Mouse (Mus musculus) fat pad, adult 2 months (tissue): ENCODE data around the gene Lman1l.

Experiments
- DNase-seq: peaks from one replicate; pipeline ENCODE4 v3.0.0-alpha.2; 2011; ENCODE audit warnings: low read depth, low spot score; ENCODE audit errors: extremely low read depth

The Lman1l gene

GRCm38 (mm10) chr9:57625674-57626500 lies 5.3 kb upstream of the Lman1l start:
- no peak for DNase-seq

GRCm38 (mm10) chr9:57624295-57624694 lies 3.7 kb upstream of the Lman1l start:
- DNase-seq, result no peak

GRCm38 (mm10) chr9:57618854-57619253 lies 1.7 kb downstream of the Lman1l start:
- DNase-seq, result no peak

GRCm38 (mm10) chr9:57617556-57618169 lies 2.9 kb downstream of the Lman1l start:
- no peak for DNase-seq

GRCm38 (mm10) chr9:57614786-57615185 lies 5.8 kb downstream of the Lman1l start:
- DNase-seq, result peak; percentile 55

GRCm38 (mm10) chr9:57613975-57614374 lies 6.6 kb downstream of the Lman1l start:
- DNase-seq, result no peak

- DNase-seq, result no peak
These were observed 8.0 kb downstream of the Lman1l start for GRCm38 (mm10) chr9:57612587-57612986.

GRCm38 (mm10) chr9:57610359-57610826 lies 10.2 kb downstream of the Lman1l start:
- peak; percentile 97 for DNase-seq

GRCm38 (mm10) chr9:57609803-57610202 lies 10.8 kb downstream of the Lman1l start:
- DNase-seq, result no peak

GRCm38 (mm10) chr9:57606139-57606851 lies 14.3 kb downstream of the Lman1l start, which contains the start of gene Cplx3:
TSS of gene Cplx3 (minus strand) at chr9:57606281.
- no peak for DNase-seq

GRCm38 (mm10) chr9:57605503-57605902 lies 15.1 kb downstream of the Lman1l start:
- no peak for DNase-seq

GRCm38 (mm10) chr9:57604875-57605274 lies 15.7 kb downstream of the Lman1l start:
- no peak for DNase-seq

- no peak for DNase-seq
These were observed 18.5 kb downstream of the Lman1l start for GRCm38 (mm10) chr9:57602098-57602497.

GRCm38 (mm10) chr9:57601353-57601706 lies 19.2 kb downstream of the Lman1l start:
- no peak for DNase-seq

GRCm38 (mm10) chr9:57600620-57601352 lies 19.8 kb downstream of the Lman1l start:
- no peak for DNase-seq

- no peak for DNase-seq
These were observed 21.6 kb downstream of the Lman1l start for GRCm38 (mm10) chr9:57598851-57599563.

GRCm38 (mm10) chr9:57597929-57598382 lies 22.6 kb downstream of the Lman1l start:
- DNase-seq, result no peak

- no peak for DNase-seq
These were observed 23.3 kb downstream of the Lman1l start for GRCm38 (mm10) chr9:57597265-57597664.

- DNase-seq, result no peak
These were observed 26.4 kb downstream of the Lman1l start for GRCm38 (mm10) chr9:57594174-57594509.

- DNase-seq, result no peak
These were observed 27.0 kb downstream of the Lman1l start for GRCm38 (mm10) chr9:57593454-57594173.
